Mouse (Mus musculus) MEL (cell line): ENCODE measurements around the gene Gm20388. TPM values are rescaled to one million over a fixed set of nuclear protein-coding genes. Genes with fewer than 3 reads are reported as not detected.

Experiments
- DNase-seq: peaks from one replicate; pipeline ENCODE4 v3.0.0; 2011; ENCODE audit warnings: low read depth, low spot score
- H3K27ac ChIP-seq: 2 replicates; pipeline ENCODE4 v1.5.1; 2012; ENCODE audit warnings: low read depth, mild to moderate bottlenecking, control low read depth, low read length, moderate library complexity; ENCODE audit not compliant: control insufficient read depth
- H3K27me3 ChIP-seq, 2 experiments: fragments of 150-350 bp in 1 of 2; sonication (generic) in 1 of 2; 2 replicates each; pipeline ENCODE4 v1.6.1; 2012; ENCODE audit warnings: low read length in 2 of 2, mild to moderate bottlenecking in 2 of 2, improper control_type of control experiment in 1 of 2, moderate library complexity in 1 of 2; ENCODE audit not compliant: insufficient read depth in 2 of 2, control insufficient read depth in 1 of 2
- H3K36me3 ChIP-seq, 2 experiments: 2 replicates each; pipeline ENCODE4 v1.6.1; 2012 to 2014; ENCODE audit warnings: low read length in 2 of 2, improper control_type of control experiment in 1 of 2, inconsistent platforms in 1 of 2, mild to moderate bottlenecking in 1 of 2; ENCODE audit not compliant: insufficient read depth in 2 of 2, control insufficient read depth in 1 of 2
- H3K4me1 ChIP-seq, 2 experiments: fragments of 150-350 bp in 1 of 2; sonication (generic) in 1 of 2; 2 replicates each; pipeline ENCODE4 v1.6.1; 2012; ENCODE audit warnings: low read length in 2 of 2, improper control_type of control experiment in 1 of 2, mild to moderate bottlenecking in 1 of 2; ENCODE audit not compliant: insufficient read depth in 2 of 2, control insufficient read depth in 1 of 2
- H3K4me3 ChIP-seq, 2 experiments: fragments of 150-350 bp in 1 of 2; sonication (generic) in 1 of 2; 2 replicates each; pipeline ENCODE4 v1.5.1; 2012; ENCODE audit warnings: low read depth in 2 of 2, low read length in 2 of 2, mild to moderate bottlenecking in 2 of 2, moderate library complexity in 2 of 2, control low read depth in 1 of 2, improper control_type of control experiment in 1 of 2; ENCODE audit not compliant: control insufficient read depth in 1 of 2, insufficient read depth in 1 of 2
- H3K79me2 ChIP-seq: 2 replicates; pipeline ENCODE4 v1.6.1; 2012; ENCODE audit warnings: mild to moderate bottlenecking, low read length, moderate library complexity; ENCODE audit not compliant: control insufficient read depth, poor library complexity, insufficient read depth
- H3K9ac ChIP-seq: 2 replicates; pipeline ENCODE4 v1.6.1; 2012; ENCODE audit warnings: low read depth, mild to moderate bottlenecking, control low read depth, low read length, moderate library complexity; ENCODE audit not compliant: control insufficient read depth, poor library complexity, severe bottlenecking
- H3K9me3 ChIP-seq: fragments of 150-350 bp; sonication (generic); replicated peaks from 2 replicates; pipeline ENCODE4 v1.6.1; 2012; ENCODE audit warnings: mild to moderate bottlenecking, low read length, improper control_type of control experiment, moderate library complexity; ENCODE audit not compliant: insufficient read depth
- BHLHE40 ChIP-seq: IDR thresholded peaks from 2 replicates; pipeline ENCODE4 v1.6.1; 2012; ENCODE audit warnings: low read depth, mild to moderate bottlenecking, inconsistent platforms, low read length, improper control_type of control experiment, borderline replicate concordance
- ELF1 ChIP-seq: IDR thresholded peaks from 2 replicates; pipeline ENCODE4 v1.6.1; 2014; ENCODE audit warnings: low read depth, mild to moderate bottlenecking, inconsistent platforms, low read length, improper control_type of control experiment, moderate library complexity
- EP300 ChIP-seq, 2 experiments: IDR thresholded peaks; 2 replicates each; pipeline ENCODE4 v1.6.1; 2011; ENCODE audit warnings: improper control_type of control experiment in 2 of 2, low read length in 2 of 2, low read depth in 1 of 2, mild to moderate bottlenecking in 1 of 2
- ETS1 ChIP-seq: IDR thresholded peaks from 2 replicates; pipeline ENCODE4 v1.6.1; 2012; ENCODE audit warnings: low read depth, mild to moderate bottlenecking, inconsistent platforms, low read length, improper control_type of control experiment, moderate library complexity
- GABPA ChIP-seq: IDR thresholded peaks from 2 replicates; pipeline ENCODE4 v1.6.1; 2012; ENCODE audit warnings: low read depth, mild to moderate bottlenecking, inconsistent platforms, low read length, improper control_type of control experiment, moderate library complexity
- GATA1 ChIP-seq: IDR thresholded peaks from 2 replicates; pipeline ENCODE4 v1.6.1; 2011; ENCODE audit warnings: low read depth, low read length, improper control_type of control experiment
- HCFC1 ChIP-seq: IDR thresholded peaks from 2 replicates; pipeline ENCODE4 v1.6.1; 2012; ENCODE audit warnings: low read depth, mild to moderate bottlenecking, inconsistent platforms, low read length, improper control_type of control experiment, moderate library complexity
- MEF2A ChIP-seq: IDR thresholded peaks from 2 replicates; pipeline ENCODE4 v1.6.1; 2014; ENCODE audit warnings: low read depth, mild to moderate bottlenecking, inconsistent platforms, low read length, improper control_type of control experiment; ENCODE audit not compliant: poor library complexity, insufficient replicate concordance, severe bottlenecking; ENCODE audit errors: extremely low read depth
- NELFE ChIP-seq: IDR thresholded peaks from 2 replicates; pipeline ENCODE4 v1.6.1; 2011; ENCODE audit warnings: low read depth, low read length, improper control_type of control experiment
- NRF1 ChIP-seq: IDR thresholded peaks from 2 replicates; pipeline ENCODE4 v1.6.1; 2014; ENCODE audit warnings: low read depth, mild to moderate bottlenecking, inconsistent platforms, low read length, improper control_type of control experiment, moderate library complexity; ENCODE audit not compliant: poor library complexity, insufficient read depth, severe bottlenecking
- POLR2AphosphoS2 ChIP-seq: IDR thresholded peaks from 2 replicates; pipeline ENCODE4 v1.6.1; 2011; ENCODE audit warnings: low read length, improper control_type of control experiment
- RAD21 ChIP-seq: IDR thresholded peaks from 2 replicates; pipeline ENCODE4 v1.6.1; 2011; ENCODE audit warnings: mild to moderate bottlenecking, low read depth, low read length, improper control_type of control experiment
- SIN3A ChIP-seq: IDR thresholded peaks from 2 replicates; pipeline ENCODE4 v1.6.1; 2012; ENCODE audit warnings: low read length, improper control_type of control experiment, inconsistent platforms
- SMC3 ChIP-seq: IDR thresholded peaks from 2 replicates; pipeline ENCODE4 v1.6.1; 2011; ENCODE audit warnings: low read depth, low read length, improper control_type of control experiment
- TAL1 ChIP-seq: IDR thresholded peaks from 2 replicates; pipeline ENCODE4 v1.6.1; 2012; ENCODE audit warnings: mild to moderate bottlenecking, inconsistent platforms, low read length, moderate library complexity, mixed read lengths
- USF1 ChIP-seq: IDR thresholded peaks from 2 replicates; pipeline ENCODE4 v1.6.1; 2014; ENCODE audit warnings: low read depth, mild to moderate bottlenecking, inconsistent platforms, low read length, improper control_type of control experiment, moderate library complexity
- ZMIZ1 ChIP-seq: IDR thresholded peaks from 2 replicates; pipeline ENCODE4 v1.6.1; 2012; ENCODE audit warnings: low read depth, mild to moderate bottlenecking, inconsistent platforms, low read length, improper control_type of control experiment, moderate library complexity
- polyA plus RNA-seq, 2 experiments: library from polyadenylated mRNA; stranded (reverse) in 1 of 2; unstranded in 1 of 2; fragments of >175 nt in 1 of 2; fragments of >200 nt in 1 of 2; gene quantifications; 2 replicates each; pipeline versions ENCODE4 v1.2.1 to v1.2.4; 2012; ENCODE audit warnings: low replicate concordance in 2 of 2, low read depth in 1 of 2; ENCODE audit not compliant: insufficient read length in 2 of 2, insufficient read depth in 1 of 2, missing spikeins in 1 of 2
- total RNA-seq: library from RNA; depleted of rRNA; stranded (reverse); fragments of 300-350 nt; gene quantifications from 2 replicates; pipeline ENCODE4 v1.2.3, GENCODE M21; 2012

Gm20388 gene
- total and polyA plus RNA-seq, 3 experiments, result 11.1 to 17.8 TPM; not detected in 1

GRCm38 (mm10) chr8:122525004-122525403 lies 2614.4 kb downstream of the Gm20388 start:
- H3K27ac ChIP-seq, result no peak overlapping the region
- H3K4me3 ChIP-seq, result no peak overlapping the region
- TF ChIP-seq POLR2AphosphoS2 (no peak), SMC3 (no peak), MEF2A (no peak), NELFE (no peak), TAL1 (no peak), HCFC1 (no peak), ZMIZ1 (no peak), GATA1 (no peak)
- TF ChIP-seq, all 39 proteins: peak for 0
- H3K9ac ChIP-seq, result no peak overlapping the region
- H3K79me2 ChIP-seq, result peaks cover 30% of the 10 kb centered on the region; the same call in 1 of the 2 replicates
- H3K9me3 ChIP-seq, result no peaks in the 10 kb centered on the region
- no peak for DNase-seq
- H3K4me1 ChIP-seq, result 0 out of 4 replicates have a peak, but pooled peaks cover 0 to 3% of the 10 kb centered on the region in 2 experiments
- H3K36me3 ChIP-seq, result peaks cover 0 to 6% of the 10 kb centered on the region in 2 experiments; a peak in 2 of 4 replicates
- no peaks in the 10 kb centered on the region for H3K27me3 ChIP-seq

GRCm38 (mm10) chr8:122526084-122526483 lies 2615.4 kb downstream of the Gm20388 start:
- peaks cover 0 to 6% of the 10 kb centered on the region in 2 experiments; a peak in 2 of 4 replicates for H3K36me3 ChIP-seq
- TF ChIP-seq NRF1, result no peak
- no peak for TF ChIP-seq BHLHE40
- TF ChIP-seq SIN3A, result no peak
- no peak for TF ChIP-seq ETS1
- TF ChIP-seq GABPA, result no peak
- TF ChIP-seq ELF1, result no peak
- no peak for TF ChIP-seq USF1
- TF ChIP-seq ZMIZ1, result no peak
- no peak for TF ChIP-seq EP300 (IDR thresholded peaks at IDR 0.05; ENCODE audit: low read depth in 1 of 2, low read length in 2 of 2)
- TF ChIP-seq RAD21, result no peak
- TF ChIP-seq, all 39 proteins: peak for 0
- H3K27ac ChIP-seq, result no peak overlapping the region
- H3K4me1 ChIP-seq, result 0 out of 4 replicates have a peak, but pooled peaks cover 0 to 3% of the 10 kb centered on the region in 2 experiments
- peaks cover 37% of the 10 kb centered on the region; the same call in 1 of the 2 replicates for H3K79me2 ChIP-seq
- H3K9me3 ChIP-seq, result no peaks in the 10 kb centered on the region
- no peak for DNase-seq
- H3K4me3 ChIP-seq, result no peak overlapping the region
- H3K9ac ChIP-seq, result no peak overlapping the region
- no peaks in the 10 kb centered on the region for H3K27me3 ChIP-seq
